Mouse (Mus musculus) lung, postnatal 0 days (tissue): ENCODE measurements around the gene Mcub. TPM values are rescaled to one million over a fixed set of nuclear protein-coding genes. Genes with fewer than 3 reads are reported as not detected.

Experiments used
- ATAC-seq: fragments of 200-750 bp; cut with Nextera tagmentation; 2 replicates; pipeline ENCODE4 v1.8.0; 2017; ENCODE audit warnings: moderate library complexity
- DNase-seq: peaks from one replicate; pipeline ENCODE4 v3.0.0-alpha.2; 2016; ENCODE audit warnings: low spot score
- H3K27ac ChIP-seq: fragments of 300-500 bp; sonication (generic); 2 replicates; pipeline ENCODE4 v1.5.1; 2014; ENCODE audit warnings: antibody characterized with exemption, mild to moderate bottlenecking, low read length, mixed read lengths
- H3K27me3 ChIP-seq: fragments of 300-500 bp; sonication (generic); replicated peaks from 2 replicates; pipeline ENCODE4 v1.6.1; 2014; ENCODE audit warnings: low read length, mixed read lengths; ENCODE audit not compliant: insufficient read depth
- H3K36me3 ChIP-seq: fragments of 300-500 bp; sonication (generic); 2 replicates; pipeline ENCODE4 v1.6.1; 2014; ENCODE audit warnings: low read length, mixed read lengths; ENCODE audit not compliant: insufficient read depth
- H3K4me1 ChIP-seq: fragments of 300-500 bp; sonication (generic); 2 replicates; pipeline ENCODE4 v1.6.1; 2014; ENCODE audit warnings: antibody characterized with exemption, low read depth, low read length, mixed read lengths; ENCODE audit not compliant: insufficient read depth
- H3K4me2 ChIP-seq: fragments of 300-500 bp; sonication (generic); replicated peaks from 2 replicates; pipeline ENCODE4 v1.6.1; 2014; ENCODE audit warnings: low read depth, mild to moderate bottlenecking, low read length, moderate library complexity, mixed read lengths
- H3K4me3 ChIP-seq: fragments of 300-500 bp; sonication (generic); 2 replicates; pipeline ENCODE4 v1.5.1; 2014; ENCODE audit warnings: low read depth, low read length
- H3K9ac ChIP-seq: fragments of 300-500 bp; sonication (generic); replicated peaks from 2 replicates; pipeline ENCODE4 v1.6.1; 2014; ENCODE audit warnings: low read depth, mild to moderate bottlenecking
- H3K9me3 ChIP-seq: fragments of 300-500 bp; sonication (generic); 2 replicates; pipeline ENCODE4 v1.6.1; 2016; ENCODE audit warnings: low read length, mixed read lengths
- CTCF ChIP-seq: IDR thresholded peaks from 2 replicates; pipeline ENCODE4 v1.5.1; 2016; ENCODE audit warnings: antibody characterized with exemption, mild to moderate bottlenecking
- EP300 ChIP-seq: IDR thresholded peaks from 2 replicates; pipeline ENCODE4 v1.6.1; 2016; ENCODE audit warnings: antibody characterized with exemption, mild to moderate bottlenecking, control low read depth
- whole genome bisulfite sequencing: fragments of 180-500 bp; shearing (Covaris S2); extraction: QIAGEN DNeasy Blood & Tissue Kit; methylation state at CpG from one replicate; pipeline ENCODE4 v1.1.7; 2014; 5-methylcytosine and 5-hydroxymethylcytosine counted together
- polyA plus RNA-seq: library from polyadenylated mRNA; unstranded; fragments of >200 nt; fragmentation: Nextera tagmentation; extraction: Ambion mirVana; gene quantifications from 2 replicates; pipeline ENCODE4 v1.2.1, GENCODE M21; 2015

The Mcub gene
- polyA plus RNA-seq, 1 experiment from 2014 or later = 11.8 TPM

GRCm38 (mm10) chr3:129879913-129880312 is 90.1 kb downstream of the Mcub start:
- TF ChIP-seq CTCF (no peak), EP300 (no peak)
- no peak for ATAC-seq
- H3K27ac ChIP-seq = no peak overlapping the region
- no peaks in the 10 kb centered on the region for H3K9me3 ChIP-seq
- no peak overlapping the region for H3K9ac ChIP-seq
- H3K36me3 ChIP-seq = no peaks in the 10 kb centered on the region
- WGBS = 59% methylated on average over 2 of the region's 2 CpGs
- H3K4me2 ChIP-seq = peak overlapping the region; percentile 90
- no peak for DNase-seq
- H3K27me3 ChIP-seq = no peaks in the 10 kb centered on the region
- no peak overlapping the region for H3K4me3 ChIP-seq
- H3K4me1 ChIP-seq = peaks cover 5% of the 10 kb centered on the region; the same call in 1 of the 2 replicates

DNA sequence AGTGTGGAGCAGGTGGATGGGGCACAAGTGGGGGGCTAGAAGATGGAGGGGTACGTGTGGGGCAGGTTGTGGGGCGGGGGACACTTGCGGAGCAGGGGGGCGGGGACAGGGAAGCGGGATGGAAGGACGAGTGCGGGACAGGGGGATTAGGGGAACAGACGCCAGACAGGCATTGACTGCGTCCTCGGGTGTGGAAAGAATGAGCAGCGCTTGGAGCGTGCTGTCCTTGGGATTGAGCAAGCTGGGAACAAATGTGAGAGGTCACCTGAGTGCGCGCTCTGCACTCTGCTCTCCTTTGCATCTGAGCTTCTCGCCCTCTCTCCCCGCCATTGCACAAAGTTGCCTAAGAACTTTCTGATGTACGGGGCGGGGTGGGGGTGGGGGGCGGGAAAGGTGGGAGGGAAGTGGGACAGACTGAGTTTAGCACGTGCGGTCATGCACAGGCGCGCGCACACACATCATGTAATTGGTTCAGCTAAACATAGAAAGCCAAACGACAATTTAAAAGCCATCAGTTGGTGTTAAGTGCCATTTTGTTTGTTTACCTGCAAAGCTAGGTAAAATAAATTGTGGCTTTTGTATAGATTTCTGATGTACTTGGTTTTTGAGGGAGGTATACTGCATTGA is 90.8 kb downstream of the Mcub start:
- peak overlapping the region; percentile 65 for H3K4me3 ChIP-seq

GRCm38 (mm10) chr3:129878405-129879021 is 91.5 kb downstream of the Mcub start, which contains the start of gene Pla2g12a:
Pla2g12a (plus strand) TSS chr3:129878606.
- Histone ChIP-seq H3K9ac (peak within 1 kb of the TSS; percentile 59), H3K36me3 (no peaks in the 10 kb centered on the region), H3K4me2 (peak within 1 kb of the TSS; percentile 90), H3K9me3 (no peaks in the 10 kb centered on the region), H3K4me3 (peak within 1 kb of the TSS; percentile 65), H3K27ac (peak within 1 kb of the TSS; percentile 77), H3K27me3 (no peaks in the 10 kb centered on the region), H3K4me1 (peaks cover 5% of the 10 kb centered on the region; the same call in 1 of the 2 replicates)
- under 1% methylated on average over 55 of the region's 66 CpGs for WGBS
- peak; percentile 93 for DNase-seq
- peak; percentile 42 for TF ChIP-seq CTCF
- no peak for TF ChIP-seq EP300
- ATAC-seq = peak; percentile 86

More for the DNA sequence above, 90.8 kb downstream of the Mcub start:
- peak; percentile 90 for DNase-seq
- H3K4me2 ChIP-seq = peak overlapping the region; percentile 90
- peak overlapping the region; percentile 77 for H3K27ac ChIP-seq
- H3K27me3 ChIP-seq = no peaks in the 10 kb centered on the region
- peaks cover 5% of the 10 kb centered on the region; the same call in 1 of the 2 replicates for H3K4me1 ChIP-seq
- no peak for TF ChIP-seq EP300
- TF ChIP-seq CTCF = no peak
- H3K9ac ChIP-seq = peak overlapping the region; percentile 59
- no peaks in the 10 kb centered on the region for H3K9me3 ChIP-seq
- ATAC-seq = peak; percentile 75
- WGBS = under 1% methylated on average over 23 of the region's 25 CpGs
- no peaks in the 10 kb centered on the region for H3K36me3 ChIP-seq

DNA sequence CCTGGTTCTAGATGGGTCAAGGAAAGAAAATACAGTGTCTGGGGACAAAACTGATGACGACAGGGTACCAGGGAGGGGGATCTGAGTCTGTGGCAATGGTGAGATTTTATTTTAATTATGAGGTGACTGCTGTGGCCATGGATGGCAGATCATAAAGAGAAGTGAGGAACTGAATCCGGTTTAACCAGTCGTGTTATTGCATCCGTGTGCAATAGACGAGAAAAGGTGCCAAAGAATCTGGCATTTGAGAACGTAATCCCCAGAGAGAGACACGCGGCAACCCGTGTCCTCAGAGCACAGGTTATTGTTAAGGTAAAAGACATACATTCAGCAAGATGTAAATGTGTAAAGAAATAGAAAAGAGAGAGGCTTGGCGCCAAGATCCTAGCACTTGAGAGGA is 92.7 kb downstream of the Mcub start:
- TF ChIP-seq CTCF = no peak
- no peak for TF ChIP-seq EP300
- ATAC-seq = no peak
- 81% methylated on average over 10 of the region's 10 CpGs for WGBS

More for the DNA sequence above, 92.7 kb downstream of the Mcub start:
- no peak overlapping the region for H3K4me2 ChIP-seq
- peak; percentile 29 for DNase-seq
- no peak overlapping the region for H3K4me3 ChIP-seq
- no peak overlapping the region for H3K27ac ChIP-seq
- H3K4me1 ChIP-seq = peaks cover 5% of the 10 kb centered on the region; the same call in 1 of the 2 replicates
- H3K36me3 ChIP-seq = no peaks in the 10 kb centered on the region
- no peaks in the 10 kb centered on the region for H3K9me3 ChIP-seq
- no peaks in the 10 kb centered on the region for H3K27me3 ChIP-seq
- no peak overlapping the region for H3K9ac ChIP-seq

Other genes with a start within 250 kb of the Mcub start
- gene Egf, start 214.9 kb downstream of the Mcub start, polyA plus RNA-seq = 0.54 and 0.67 TPM in 2 replicates
- gene Lrit3, start 166.2 kb downstream of the Mcub start, polyA plus RNA-seq = not detected in 2 replicates
- not detected in 2 replicates for gene Rrh, start 147.6 kb downstream of the Mcub start, polyA plus RNA-seq
- gene Gar1, start 138.8 kb downstream of the Mcub start, polyA plus RNA-seq = 17.9 and 21.0 TPM in 2 replicates
- gene Cfi, start 134.3 kb downstream of the Mcub start, polyA plus RNA-seq = 1.3 and 1.5 TPM in 2 replicates
- 34.0 and 43.7 TPM in 2 replicates for gene Pla2g12a, start 91.6 kb downstream of the Mcub start, polyA plus RNA-seq
- 76.5 and 83.4 TPM in 2 replicates for gene Casp6, start 68.8 kb downstream of the Mcub start, polyA plus RNA-seq
- gene Sec24b, start 91.3 kb upstream of the Mcub start, polyA plus RNA-seq = 21.5 and 21.8 TPM in 2 replicates
- gene Col25a1, start 161.3 kb upstream of the Mcub start, polyA plus RNA-seq = 7.0 and 7.7 TPM in 2 replicates